Mouse (Mus musculus) layer of hippocampus, postnatal 36 days (tissue): Measurements from ENCODE around the gene Ddit4. TPM values are rescaled to one million over a fixed set of nuclear protein-coding genes. Genes with fewer than 3 reads are reported as not detected.
A peak's percentile ranks its signal among the peaks of the same experiment; 100 is the strongest.

ENCODE experiments used
- DNase-seq, 2 experiments: peaks; one replicate each; pipeline ENCODE4 v3.0.0; 2022
- total RNA-seq, 2 experiments: library from RNA; stranded (reverse); gene quantifications; 2 replicates each; pipeline ENCODE4 v1.2.3; 2021

Ddit4 gene
- total RNA-seq, 2 experiments from 2014 or later, result 89.5 to 96.2 TPM

GRCm38 (mm10) chr10:59948363-59949254 is 3.0 kb downstream of the Ddit4 start:
- DNase-seq, result no peak

GRCm38 (mm10) chr10:59947296-59948073 is 4.1 kb downstream of the Ddit4 start:
- no peak for DNase-seq

GRCm38 (mm10) chr10:59946362-59946761 is 5.3 kb downstream of the Ddit4 start:
- DNase-seq, result no peak

GRCm38 (mm10) chr10:59945416-59945815 is 6.2 kb downstream of the Ddit4 start:
- DNase-seq, result no peak

GRCm38 (mm10) chr10:59943421-59943989 is 8.1 kb downstream of the Ddit4 start:
- peak; percentile 85 to 86 for DNase-seq

GRCm38 (mm10) chr10:59942847-59943420 is 8.7 kb downstream of the Ddit4 start:
- DNase-seq, result peak; percentile 66 to 72

GRCm38 (mm10) chr10:59942281-59942846 is 9.3 kb downstream of the Ddit4 start:
- no peak for DNase-seq

- no peak for DNase-seq
Observed at GRCm38 (mm10) chr10:59939081-59939480, 12.6 kb downstream of the Ddit4 start.

GRCm38 (mm10) chr10:59938662-59939061 is 13.0 kb downstream of the Ddit4 start:
- DNase-seq, result no peak

GRCm38 (mm10) chr10:59936058-59936856 is 15.4 kb downstream of the Ddit4 start:
- DNase-seq, result no peak

GRCm38 (mm10) chr10:59934039-59934438 is 17.6 kb downstream of the Ddit4 start:
- DNase-seq, result no peak

- DNase-seq, result no peak
Observed at GRCm38 (mm10) chr10:59932521-59932920, 19.1 kb downstream of the Ddit4 start.

GRCm38 (mm10) chr10:59930996-59931395 is 20.6 kb downstream of the Ddit4 start:
- DNase-seq, result peak; percentile 22 to 28

GRCm38 (mm10) chr10:59929205-59929604 is 22.4 kb downstream of the Ddit4 start:
- no peak for DNase-seq

GRCm38 (mm10) chr10:59924305-59924704 is 27.3 kb downstream of the Ddit4 start:
- DNase-seq, result no peak

- no peak for DNase-seq
Observed at GRCm38 (mm10) chr10:59923493-59923892, 28.1 kb downstream of the Ddit4 start.

GRCm38 (mm10) chr10:59920810-59921681 is 30.6 kb downstream of the Ddit4 start:
- peak; percentile 72 to 75 for DNase-seq

- DNase-seq, result no peak
Observed at GRCm38 (mm10) chr10:59920485-59920809, 31.2 kb downstream of the Ddit4 start.

- DNase-seq, result no peak
Observed at GRCm38 (mm10) chr10:59919494-59920181, 32.0 kb downstream of the Ddit4 start.

- DNase-seq, result no peak
Observed at GRCm38 (mm10) chr10:59918111-59918510, 33.5 kb downstream of the Ddit4 start.
